Mouse (Mus musculus) neural tube, embryonic 12.5 days (tissue): ENCODE data around the gene Tigd3. TPM values are rescaled to one million over a fixed set of nuclear protein-coding genes. Genes with fewer than 3 reads are reported as not detected.

ENCODE experiments used
- ATAC-seq: fragments of 200-750 bp; cut with Nextera tagmentation; 2 replicates; pipeline ENCODE4 v1.8.0; 2017; ENCODE audit warnings: low read depth, mild to moderate bottlenecking, moderate TSS enrichment, moderate library complexity; ENCODE audit not compliant: low FRiP score
- H3K27ac ChIP-seq: fragments of 300-500 bp; sonication (generic); 2 replicates; pipeline ENCODE4 v1.5.1; 2016
- H3K27me3 ChIP-seq: fragments of 300-500 bp; sonication (generic); replicated peaks from 2 replicates; pipeline ENCODE4 v1.6.1; 2016; ENCODE audit warnings: mild to moderate bottlenecking
- H3K36me3 ChIP-seq: fragments of 300-500 bp; sonication (generic); 2 replicates; pipeline ENCODE4 v1.6.1; 2016; ENCODE audit warnings: mild to moderate bottlenecking
- H3K4me1 ChIP-seq: fragments of 300-500 bp; sonication (generic); 2 replicates; pipeline ENCODE4 v1.6.1; 2016
- H3K4me2 ChIP-seq: fragments of 300-500 bp; sonication (generic); replicated peaks from 2 replicates; pipeline ENCODE4 v1.6.1; 2016; ENCODE audit warnings: mild to moderate bottlenecking
- H3K4me3 ChIP-seq: fragments of 300-500 bp; sonication (generic); 2 replicates; pipeline ENCODE4 v1.5.1; 2016
- H3K9ac ChIP-seq: fragments of 300-500 bp; sonication (generic); 2 replicates; pipeline ENCODE4 v1.6.1; 2016; ENCODE audit warnings: mild to moderate bottlenecking
- H3K9me3 ChIP-seq: fragments of 300-500 bp; sonication (generic); 2 replicates; pipeline ENCODE4 v1.6.1; 2016; ENCODE audit warnings: mild to moderate bottlenecking
- WGBS: fragments of 180-500 bp; shearing (Covaris S2); methylation state at CpG from one replicate; pipeline ENCODE4 v1.1.7; 2016; 5-methylcytosine and 5-hydroxymethylcytosine counted together
- polyA plus RNA-seq: library from polyadenylated mRNA; unstranded; fragments of >200 nt; fragmentation: Nextera tagmentation; extraction: Ambion mirVana; gene quantifications from 2 replicates; pipeline ENCODE4 v1.2.1, GENCODE M21; 2016

Gene Tigd3
- polyA plus RNA-seq, 1 experiment from 2014 or later = 10.5 TPM

GRCm38 (mm10) chr19:5842785-5843730 is 50.9 kb downstream of the Tigd3 start:
- Histone ChIP-seq H3K27ac (peak overlapping the region; percentile 46; the same call in 1 of the 2 replicates), H3K4me2 (peak overlapping the region; percentile 68), H3K36me3 (no peaks in the 10 kb centered on the region), H3K4me1 (peaks cover 56% of the 10 kb centered on the region), H3K27me3 (no peaks in the 10 kb centered on the region), H3K4me3 (no peak overlapping the region), H3K9me3 (no peaks in the 10 kb centered on the region), H3K9ac (no peak overlapping the region)
- 55% methylated on average over 9 of the region's 9 CpGs for WGBS
- ATAC-seq = no peak

- peaks cover 47% of the 10 kb centered on the region for H3K4me1 ChIP-seq
- ATAC-seq = no peak
- WGBS = 44% methylated on average over 5 of the region's 5 CpGs
- no peak overlapping the region for H3K27ac ChIP-seq
- no peaks in the 10 kb centered on the region for H3K36me3 ChIP-seq
- no peaks in the 10 kb centered on the region for H3K9me3 ChIP-seq
- peak overlapping the region; percentile 68 for H3K4me2 ChIP-seq
- H3K4me3 ChIP-seq = no peak overlapping the region
- H3K9ac ChIP-seq = no peak overlapping the region
- H3K27me3 ChIP-seq = no peaks in the 10 kb centered on the region
Observed at GRCm38 (mm10) chr19:5841999-5842784, 51.8 kb downstream of the Tigd3 start.

GRCm38 (mm10) chr19:5841389-5841946 is 52.5 kb downstream of the Tigd3 start:
- H3K9ac ChIP-seq = no peak overlapping the region
- H3K4me2 ChIP-seq = no peak overlapping the region
- no peak overlapping the region for H3K4me3 ChIP-seq
- ATAC-seq = no peak
- no peaks in the 10 kb centered on the region for H3K36me3 ChIP-seq
- no peaks in the 10 kb centered on the region for H3K27me3 ChIP-seq
- H3K27ac ChIP-seq = no peak overlapping the region
- WGBS = 40% methylated on average over 4 of the region's 4 CpGs
- H3K9me3 ChIP-seq = no peaks in the 10 kb centered on the region
- H3K4me1 ChIP-seq = peaks cover 40% of the 10 kb centered on the region

Other genes with a start within 250 kb of the Tigd3 start
- 24.8 and 25.7 TPM in 2 replicates for gene Sipa1, start 230.4 kb downstream of the Tigd3 start, polyA plus RNA-seq
- 22.4 and 28.9 TPM in 2 replicates for gene Map3k11, start 205.4 kb downstream of the Tigd3 start, polyA plus RNA-seq
- 30.3 and 32.4 TPM in 2 replicates for gene Pcnx3, start 205.2 kb downstream of the Tigd3 start, polyA plus RNA-seq
- gene Kcnk7, start 189.8 kb downstream of the Tigd3 start, polyA plus RNA-seq = 0.19 TPM in 2 replicates
- gene Ehbp1l1, start 167.8 kb downstream of the Tigd3 start, polyA plus RNA-seq = 10.1 and 10.5 TPM in 2 replicates
- gene Fam89b, start 164.5 kb downstream of the Tigd3 start, polyA plus RNA-seq = 193 and 195 TPM in 2 replicates
- 10.6 and 12.6 TPM in 2 replicates for gene Ltbp3, start 153.2 kb downstream of the Tigd3 start, polyA plus RNA-seq
- 66.1 and 70.4 TPM in 2 replicates for gene Scyl1, start 122.7 kb downstream of the Tigd3 start, polyA plus RNA-seq
- gene Frmd8, start 18.9 kb downstream of the Tigd3 start, polyA plus RNA-seq = 27.0 and 33.0 TPM in 2 replicates
- gene Slc25a45, start 16.3 kb downstream of the Tigd3 start, polyA plus RNA-seq = 1.7 and 2.5 TPM in 2 replicates
- gene Dpf2, start 18.9 kb upstream of the Tigd3 start, polyA plus RNA-seq = 156 and 174 TPM in 2 replicates
- 4.7 and 5.7 TPM in 2 replicates for gene Cdc42ep2, start 30.7 kb upstream of the Tigd3 start, polyA plus RNA-seq
- gene Pola2, start 70.1 kb upstream of the Tigd3 start, polyA plus RNA-seq = 44.4 and 46.6 TPM in 2 replicates
- gene Slc22a20, start 92.0 kb upstream of the Tigd3 start, polyA plus RNA-seq = not detected in 2 replicates
- gene Capn1, start 121.7 kb upstream of the Tigd3 start, polyA plus RNA-seq = 5.6 and 6.4 TPM in 2 replicates
- gene Syvn1, start 152.4 kb upstream of the Tigd3 start, polyA plus RNA-seq = 33.2 and 35.2 TPM in 2 replicates
- gene Mrpl49, start 163.6 kb upstream of the Tigd3 start, polyA plus RNA-seq = 66.0 and 68.6 TPM in 2 replicates
- gene Fau, start 163.7 kb upstream of the Tigd3 start, polyA plus RNA-seq = 635 and 643 TPM in 2 replicates
- 34.3 and 38.2 TPM in 2 replicates for gene Znhit2, start 167.0 kb upstream of the Tigd3 start, polyA plus RNA-seq
- 44.3 and 45.9 TPM in 2 replicates for gene Tm7sf2, start 174.2 kb upstream of the Tigd3 start, polyA plus RNA-seq
- gene Vps51, start 183.1 kb upstream of the Tigd3 start, polyA plus RNA-seq = 79.4 and 80.6 TPM in 2 replicates
- not detected in 2 replicates for gene Tmem262, start 185.9 kb upstream of the Tigd3 start, polyA plus RNA-seq
- gene Gm28374, start 188.1 kb upstream of the Tigd3 start, polyA plus RNA-seq = 2.6 and 3.2 TPM in 2 replicates
- 72.4 and 75.0 TPM in 2 replicates for gene Zfpl1, start 190.8 kb upstream of the Tigd3 start, polyA plus RNA-seq
- 27.1 and 28.4 TPM in 2 replicates for gene Cdca5, start 190.8 kb upstream of the Tigd3 start, polyA plus RNA-seq
- 0.33 TPM in 1 of 2 replicates, not detected in the other for gene AC131692.1, start 200.3 kb upstream of the Tigd3 start, polyA plus RNA-seq
- gene Naaladl1, start 211.6 kb upstream of the Tigd3 start, polyA plus RNA-seq = 0.63 and 0.82 TPM in 2 replicates
- 53.5 and 59.0 TPM in 2 replicates for gene Sac3d1, start 224.5 kb upstream of the Tigd3 start, polyA plus RNA-seq
- gene Snx15, start 234.2 kb upstream of the Tigd3 start, polyA plus RNA-seq = 40.3 and 42.3 TPM in 2 replicates
- gene Batf2, start 246.8 kb upstream of the Tigd3 start, polyA plus RNA-seq = not detected in 2 replicates
- gene Arl2, start 247.4 kb upstream of the Tigd3 start, polyA plus RNA-seq = 100 and 102 TPM in 2 replicates